Mouse (Mus musculus) embryonic fibroblast, embryonic 13.5 days (primary cell): ENCODE data around the gene Clk1.

Experiments
- CTCF ChIP-seq: IDR thresholded peaks from 2 replicates; pipeline ENCODE4 v1.5.1; 2011; ENCODE audit warnings: mild to moderate bottlenecking, control low read depth, low read length, moderate library complexity, borderline replicate concordance; ENCODE audit not compliant: insufficient read depth
- POLR2A ChIP-seq: IDR thresholded peaks from 2 replicates; pipeline ENCODE4 v1.6.1; 2011; ENCODE audit warnings: low read depth, mild to moderate bottlenecking, control low read depth, low read length, moderate library complexity

DNA sequence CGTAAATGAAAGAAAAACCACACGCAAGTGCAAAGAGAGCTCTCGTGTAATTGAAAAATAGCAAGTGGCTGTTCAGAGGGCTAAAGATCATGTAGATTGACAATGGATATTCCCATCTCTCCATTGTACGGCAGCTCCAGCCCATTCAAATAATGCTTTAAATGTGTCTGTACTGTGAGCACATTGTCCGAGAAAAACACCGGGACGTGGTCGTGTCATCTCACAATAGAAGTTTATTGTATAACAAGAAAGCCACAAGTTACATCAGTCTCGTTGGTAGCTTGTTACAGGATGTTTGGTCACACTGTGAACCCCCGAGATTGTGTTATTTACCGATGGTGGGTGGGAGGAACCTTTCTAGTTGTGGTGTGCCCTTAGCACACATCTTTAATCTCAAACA lies 22.0 kb upstream of the Clk1 start:
- TF ChIP-seq CTCF, result no peak
- TF ChIP-seq POLR2A, result no peak
